ENCODE assay signal across 40 mouse cellular contexts in genomic region chr1:34487383-34487782, GRCm38 (mm10). TPM values are rescaled to one million over a fixed set of nuclear protein-coding genes. Genes with fewer than 3 reads are reported as not detected.
DNase-seq lines count a peak whose midpoint lies in the region; ATAC-seq and TF ChIP-seq lines count a peak whose summit lies in the region.
"Had no signal": no experiment of that assay in that cellular context is flagged by ENCODE, and none has a peak within 500 bp of the region (broad histone marks: within the 10 kb centered on the region; RNA-seq: fewer than 3 reads in every experiment).

No protein-coding gene starts in this region.

- intact Hi-C loops in gastrocnemius, adult 2 months (cut with DNase I) = no loop called here

- in situ Hi-C loops in Patski (cut with MboI; ENCODE audit: low pct_unique_long_range_greater_than_20kb) = no loop called here

- H3K27ac ChIP-seq in gastrocnemius, adult 2 months = no peak overlapping the region
- no peak overlapping the region for H3K27ac ChIP-seq in liver, postnatal 0 days (ENCODE audit: low read depth)
- no peak overlapping the region for H3K27ac ChIP-seq in liver, embryonic 12.5 days
- no peak overlapping the region for H3K27ac ChIP-seq in stomach, postnatal 0 days (replicated peaks)
- H3K27ac ChIP-seq in thymus, adult 2 months (ENCODE audit: control insufficient read depth, insufficient read depth, low read length) = no peak overlapping the region
- H3K27ac ChIP-seq in midbrain, embryonic 16.5 days (ENCODE audit: low read length) = no peak overlapping the region
- H3K27ac ChIP-seq: forebrain, embryonic 10.5 days; forebrain, embryonic 15.5 days; heart, embryonic 13.5 days; hindbrain, embryonic 10.5 days; hindbrain, embryonic 15.5 days; kidney, embryonic 15.5 days had no signal

- CTCF ChIA-PET in Patski (lab: Charles Lee) = no interaction called here

- peak; percentile 27; the same call in 1 of the 2 replicates for TF ChIP-seq CTCF in gastrocnemius, adult 2 months (IDR thresholded peaks at IDR 0.05)
- peak; percentile 39 for TF ChIP-seq CTCF in liver, postnatal 0 days (IDR thresholded peaks at IDR 0.05; ENCODE audit: low read depth)
- peak; percentile 38 for TF ChIP-seq CTCF in Patski (IDR thresholded peaks at IDR 0.05)
- TF ChIP-seq CTCF in stomach, postnatal 0 days (IDR thresholded peaks at IDR 0.05; ENCODE audit: low read depth) = peak; percentile 22; the same call in 1 of the 2 replicates
- TF ChIP-seq CTCF in thymus, adult 2 months (IDR thresholded peaks at IDR 0.05; ENCODE audit: borderline replicate concordance, control insufficient read depth, extremely low read depth, insufficient read depth, low read length, poor library complexity) = no peak

- no peak for TF ChIP-seq POLR2A in thymus, adult 2 months (IDR thresholded peaks at IDR 0.05; ENCODE audit: control insufficient read depth, extremely low read depth, insufficient read depth, low read length, poor library complexity)

- H3K9me3 ChIP-seq in liver, postnatal 0 days (ENCODE audit: low read length) = no peaks in the 10 kb centered on the region
- H3K9me3 ChIP-seq in liver, embryonic 12.5 days (replicated peaks) = no peaks in the 10 kb centered on the region
- H3K9me3 ChIP-seq in stomach, postnatal 0 days (ENCODE audit: control insufficient read depth, low read length) = no peaks in the 10 kb centered on the region
- H3K9me3 ChIP-seq in midbrain, embryonic 16.5 days (replicated peaks; ENCODE audit: control insufficient read depth, low read length, poor library complexity, severe bottlenecking) = no peaks in the 10 kb centered on the region
- H3K9me3 ChIP-seq: forebrain, embryonic 10.5 days; forebrain, embryonic 15.5 days; heart, embryonic 13.5 days; hindbrain, embryonic 10.5 days; hindbrain, embryonic 15.5 days; kidney, embryonic 15.5 days had no signal

- DNase-seq in gastrocnemius, adult 2 months = no peak
- no peak for DNase-seq in gastrocnemius, adult 8-10 months (ENCODE audit: low spot score in 2 of 2)
- no peak for DNase-seq in liver, postnatal 0 days
- DNase-seq in Patski (ENCODE audit: low read depth, low spot score) = no peak
- no peak for DNase-seq in stomach, postnatal 0 days (ENCODE audit: low spot score)
- DNase-seq in thymus, adult 2 months = no peak
- DNase-seq: adrenal gland, postnatal 10 days; cerebellum, adult 11 months; cerebellum, adult 9-10 months; cerebellum, postnatal 36 days; heart, postnatal 10 days; kidney, adult 18-20 months; kidney, postnatal 25 days; layer of hippocampus, postnatal 36 days; liver; lung, adult 18-20 months; lung, postnatal 10 days; midbrain, embryonic 14.5 days; thymus, postnatal 14 days had no signal

- ATAC-seq in liver, postnatal 0 days = no peak
- no peak for ATAC-seq in liver, embryonic 12.5 days
- ATAC-seq in Patski = no peak
- no peak for ATAC-seq in stomach, postnatal 0 days (ENCODE audit: low FRiP score, low TSS enrichment)
- no peak for ATAC-seq in midbrain, embryonic 16.5 days
- ATAC-seq: forebrain, embryonic 15.5 days had no signal

- H3K9ac ChIP-seq in liver, postnatal 0 days (replicated peaks) = no peak overlapping the region
- no peak overlapping the region for H3K9ac ChIP-seq in liver, embryonic 12.5 days
- H3K9ac ChIP-seq in stomach, postnatal 0 days (ENCODE audit: low read length) = no peak overlapping the region
- H3K9ac ChIP-seq in midbrain, embryonic 16.5 days (ENCODE audit: low read depth, low read length) = no peak overlapping the region
- H3K9ac ChIP-seq: forebrain, embryonic 15.5 days; heart, embryonic 13.5 days; hindbrain, embryonic 15.5 days; kidney, embryonic 15.5 days had no signal

- TF ChIP-seq EP300 in liver, postnatal 0 days (IDR thresholded peaks at IDR 0.05; ENCODE audit: low read depth) = no peak
- no peak for TF ChIP-seq EP300 in stomach, postnatal 0 days (optimal IDR thresholded peaks at IDR 0.05)

- H3K4me1 ChIP-seq in liver, postnatal 0 days (ENCODE audit: insufficient read depth) = peaks cover 15% of the 10 kb centered on the region
- peaks cover 20% of the 10 kb centered on the region for H3K4me1 ChIP-seq in liver, embryonic 12.5 days
- no peaks in the 10 kb centered on the region for H3K4me1 ChIP-seq in stomach, postnatal 0 days (replicated peaks; ENCODE audit: control insufficient read depth, insufficient read depth)
- H3K4me1 ChIP-seq in thymus, adult 2 months (replicated peaks; ENCODE audit: control insufficient read depth, insufficient read depth, low read length) = peaks cover 14% of the 10 kb centered on the region
- H3K4me1 ChIP-seq in midbrain, embryonic 16.5 days (ENCODE audit: control insufficient read depth, insufficient read depth, low read length) = peaks cover 2% of the 10 kb centered on the region; the same call in 1 of the 2 replicates

- H3K4me2 ChIP-seq in liver, postnatal 0 days (ENCODE audit: low read depth, low read length) = no peak overlapping the region
- no peak overlapping the region for H3K4me2 ChIP-seq in liver, embryonic 12.5 days
- H3K4me2 ChIP-seq in stomach, postnatal 0 days (replicated peaks; ENCODE audit: low read depth) = no peak overlapping the region
- no peak overlapping the region for H3K4me2 ChIP-seq in midbrain, embryonic 16.5 days (ENCODE audit: low read length)
- H3K4me2 ChIP-seq: forebrain, embryonic 15.5 days; heart, embryonic 13.5 days; hindbrain, embryonic 15.5 days; kidney, embryonic 15.5 days had no signal

- WGBS in liver, postnatal 0 days (ENCODE audit: insufficient replicate concordance) = 82% methylated on average over 3 of the region's 3 CpGs
- WGBS in liver, embryonic 12.5 days (ENCODE audit: insufficient replicate concordance) = 70% methylated on average over 3 of the region's 3 CpGs
- WGBS in stomach, postnatal 0 days = 87% methylated on average over 3 of the region's 3 CpGs
- WGBS in thymus, adult 2 months = 97% methylated on average over 3 of the region's 3 CpGs
- WGBS in midbrain, embryonic 16.5 days = 94% methylated on average over 3 of the region's 3 CpGs

- H3K4me3 ChIP-seq in gastrocnemius, adult 2 months = no peak overlapping the region
- H3K4me3 ChIP-seq in liver, postnatal 0 days (ENCODE audit: low read depth, low read length) = no peak overlapping the region
- no peak overlapping the region for H3K4me3 ChIP-seq in liver, embryonic 12.5 days
- H3K4me3 ChIP-seq in stomach, postnatal 0 days (ENCODE audit: low read depth, low read length) = no peak overlapping the region
- H3K4me3 ChIP-seq in thymus, adult 2 months (ENCODE audit: control insufficient read depth, insufficient read depth, low read length) = no peak overlapping the region
- no peak overlapping the region for H3K4me3 ChIP-seq in midbrain, embryonic 16.5 days (ENCODE audit: low read depth, low read length)
- H3K4me3 ChIP-seq: forebrain, embryonic 10.5 days; forebrain, embryonic 15.5 days; heart, embryonic 13.5 days; hindbrain, embryonic 10.5 days; hindbrain, embryonic 15.5 days; kidney, embryonic 15.5 days had no signal

- no peaks in the 10 kb centered on the region for H3K27me3 ChIP-seq in liver, postnatal 0 days (ENCODE audit: insufficient read depth, low read length)
- no peaks in the 10 kb centered on the region; the same call in 1 of the 2 replicates for H3K27me3 ChIP-seq in liver, embryonic 12.5 days (replicated peaks)
- H3K27me3 ChIP-seq in Patski = no peaks in the 10 kb centered on the region
- H3K27me3 ChIP-seq in stomach, postnatal 0 days (ENCODE audit: control insufficient read depth, insufficient read depth, low read length) = no peaks in the 10 kb centered on the region
- no peaks in the 10 kb centered on the region for H3K27me3 ChIP-seq in thymus, adult 2 months (ENCODE audit: control insufficient read depth, insufficient read depth, low read length)
- H3K27me3 ChIP-seq in midbrain, embryonic 16.5 days (ENCODE audit: control insufficient read depth, insufficient read depth, low read depth, low read length) = no peaks in the 10 kb centered on the region
- H3K27me3 ChIP-seq: forebrain, embryonic 15.5 days had no signal

- H3K36me3 ChIP-seq in liver, postnatal 0 days (replicated peaks; ENCODE audit: insufficient read depth, low read length) = no peaks in the 10 kb centered on the region
- H3K36me3 ChIP-seq in liver, embryonic 12.5 days = no peaks in the 10 kb centered on the region
- H3K36me3 ChIP-seq in stomach, postnatal 0 days (ENCODE audit: control insufficient read depth, insufficient read depth, low read length) = no peaks in the 10 kb centered on the region
- no peaks in the 10 kb centered on the region for H3K36me3 ChIP-seq in thymus, adult 2 months (ENCODE audit: control insufficient read depth, insufficient read depth, low read length)
- H3K36me3 ChIP-seq in midbrain, embryonic 16.5 days (ENCODE audit: control insufficient read depth, insufficient read depth, low read length) = no peaks in the 10 kb centered on the region
- H3K36me3 ChIP-seq: forebrain, embryonic 10.5 days; forebrain, embryonic 15.5 days; heart, embryonic 13.5 days; hindbrain, embryonic 10.5 days; hindbrain, embryonic 15.5 days; kidney, embryonic 15.5 days had no signal

- POLR2A ChIA-PET in Patski (lab: Charles Lee) = no interaction called here

RNA-seq across cellular contexts. Expression of gene Prss39, which starts 10.8 kb away (rescaled TPM):
- total RNA-seq in gastrocnemius, adult 2 months (2021) = not detected
- total RNA-seq in gastrocnemius, adult 8-10 months (2022) = not detected
- not detected in 2 replicates for polyA plus RNA-seq in liver, postnatal 0 days (2015; fragmentation: Nextera tagmentation; extraction: Ambion mirVana)
- polyA plus RNA-seq in liver, embryonic 12.5 days (2016; fragmentation: Nextera tagmentation; extraction: Ambion mirVana) = not detected in 2 replicates
- not detected for polyA plus RNA-seq in Patski (2021)
- not detected in 2 replicates for polyA plus RNA-seq in stomach, postnatal 0 days (2015; fragmentation: Nextera tagmentation; extraction: Ambion mirVana)
- polyA plus RNA-seq in thymus, adult 2 months (2012; rRNA removed) = 0.10 and 0.35 TPM in 2 replicates
- not detected in 2 replicates for polyA plus RNA-seq in midbrain, embryonic 16.5 days (2015; fragmentation: Nextera tagmentation; extraction: Ambion mirVana)
- total RNA-seq: adrenal gland, postnatal 10 days; gastrocnemius, adult 18-20 months; gastrocnemius, postnatal 4 days; heart, postnatal 10 days; layer of hippocampus, adult 8-10 months; layer of hippocampus, postnatal 36 days; left cerebral cortex, postnatal 14 days; neutrophil, adult 5-6 weeks had no signal
- polyA plus RNA-seq: embryonic facial prominence, embryonic 11.5 days; forebrain, embryonic 10.5 days; forebrain, embryonic 15.5 days; frontal cortex, adult 2 months; heart, embryonic 13.5 days; hindbrain, embryonic 10.5 days; hindbrain, embryonic 15.5 days; intestine, embryonic 14.5 days; kidney, embryonic 15.5 days; limb, embryonic 11.5 days; midbrain, embryonic 14.5 days; neural tube, embryonic 11.5 days; stomach, embryonic 14.5 days; urinary bladder, adult 2 months had no signal

RNA-seq across cellular contexts. Expression of gene Ptpn18, which starts 27.8 kb away (rescaled TPM):
- total RNA-seq in gastrocnemius, adult 2 months (2021) = 1 to 10 TPM; 1.8 to 2.3 TPM
- total RNA-seq in gastrocnemius, adult 8-10 months (2022) = 1 to 10 TPM in 3 of 4 experiments, under 1 TPM in 1; 0.73 to 3.7 (median 1.8) TPM
- polyA plus RNA-seq in liver, postnatal 0 days (2015; fragmentation: Nextera tagmentation; extraction: Ambion mirVana) = 28.2 and 32.1 TPM in 2 replicates
- polyA plus RNA-seq in liver, embryonic 12.5 days (2016; fragmentation: Nextera tagmentation; extraction: Ambion mirVana) = 18.6 and 19.1 TPM in 2 replicates
- polyA plus RNA-seq in Patski (2021) = 1.5 TPM
- 26.9 and 29.4 TPM in 2 replicates for polyA plus RNA-seq in stomach, postnatal 0 days (2015; fragmentation: Nextera tagmentation; extraction: Ambion mirVana)
- polyA plus RNA-seq in thymus, adult 2 months (2012; rRNA removed) = 705 and 801 TPM in 2 replicates
- polyA plus RNA-seq in midbrain, embryonic 16.5 days (2015; fragmentation: Nextera tagmentation; extraction: Ambion mirVana) = 2.9 and 3.4 TPM in 2 replicates

RNA-seq across cellular contexts. Expression of gene Imp4, which starts 47.7 kb away (rescaled TPM):
- 10 to 100 TPM in 1 of 2 experiments, 1 to 10 TPM in 1; 8.7 to 14.0 TPM for total RNA-seq in gastrocnemius, adult 2 months (2021)
- total RNA-seq in gastrocnemius, adult 8-10 months (2022) = 10 to 100 TPM in 3 of 4 experiments, 1 to 10 TPM in 1; 9.4 to 13.2 (median 11.3) TPM
- 37.6 and 41.6 TPM in 2 replicates for polyA plus RNA-seq in liver, postnatal 0 days (2015; fragmentation: Nextera tagmentation; extraction: Ambion mirVana)
- polyA plus RNA-seq in liver, embryonic 12.5 days (2016; fragmentation: Nextera tagmentation; extraction: Ambion mirVana) = 96.4 and 100 TPM in 2 replicates
- polyA plus RNA-seq in Patski (2021) = 77.3 TPM
- polyA plus RNA-seq in stomach, postnatal 0 days (2015; fragmentation: Nextera tagmentation; extraction: Ambion mirVana) = 52.3 and 52.9 TPM in 2 replicates
- polyA plus RNA-seq in thymus, adult 2 months (2012; rRNA removed) = 74.7 and 76.7 TPM in 2 replicates
- 49.3 and 52.2 TPM in 2 replicates for polyA plus RNA-seq in midbrain, embryonic 16.5 days (2015; fragmentation: Nextera tagmentation; extraction: Ambion mirVana)

RNA-seq across cellular contexts. Expression of gene Ccdc115, which starts 47.9 kb away (rescaled TPM):
- 10 to 100 TPM; 10.8 to 13.6 TPM for total RNA-seq in gastrocnemius, adult 2 months (2021)
- 10 to 100 TPM; 10.7 to 14.9 (median 13.7) TPM for total RNA-seq in gastrocnemius, adult 8-10 months (2022)
- polyA plus RNA-seq in liver, postnatal 0 days (2015; fragmentation: Nextera tagmentation; extraction: Ambion mirVana) = 19.0 and 21.0 TPM in 2 replicates
- 34.3 and 35.1 TPM in 2 replicates for polyA plus RNA-seq in liver, embryonic 12.5 days (2016; fragmentation: Nextera tagmentation; extraction: Ambion mirVana)
- 14.6 TPM for polyA plus RNA-seq in Patski (2021)
- 37.1 and 39.3 TPM in 2 replicates for polyA plus RNA-seq in stomach, postnatal 0 days (2015; fragmentation: Nextera tagmentation; extraction: Ambion mirVana)
- polyA plus RNA-seq in thymus, adult 2 months (2012; rRNA removed) = 29.6 and 35.1 TPM in 2 replicates
- 65.2 and 66.8 TPM in 2 replicates for polyA plus RNA-seq in midbrain, embryonic 16.5 days (2015; fragmentation: Nextera tagmentation; extraction: Ambion mirVana)

RNA-seq across cellular contexts. Expression of gene Cfc1, which starts 48.1 kb away (rescaled TPM):
- not detected for total RNA-seq in gastrocnemius, adult 2 months (2021)
- not detected for total RNA-seq in gastrocnemius, adult 8-10 months (2022)
- not detected in 2 replicates for polyA plus RNA-seq in liver, postnatal 0 days (2015; fragmentation: Nextera tagmentation; extraction: Ambion mirVana)
- not detected in 2 replicates for polyA plus RNA-seq in liver, embryonic 12.5 days (2016; fragmentation: Nextera tagmentation; extraction: Ambion mirVana)
- polyA plus RNA-seq in Patski (2021) = not detected
- 1.6 and 1.9 TPM in 2 replicates for polyA plus RNA-seq in stomach, postnatal 0 days (2015; fragmentation: Nextera tagmentation; extraction: Ambion mirVana)
- 0.20 TPM in 1 of 2 replicates, not detected in the other for polyA plus RNA-seq in thymus, adult 2 months (2012; rRNA removed)
- polyA plus RNA-seq in midbrain, embryonic 16.5 days (2015; fragmentation: Nextera tagmentation; extraction: Ambion mirVana) = 0.60 TPM in 1 of 2 replicates, not detected in the other
- total RNA-seq: adrenal gland, postnatal 10 days; gastrocnemius, adult 18-20 months; gastrocnemius, postnatal 4 days; heart, adult 8-10 months; heart, postnatal 10 days; layer of hippocampus, adult 8-10 months; layer of hippocampus, postnatal 36 days; left cerebral cortex, postnatal 14 days; neutrophil, adult 5-6 weeks had no signal
- polyA plus RNA-seq: embryonic facial prominence, embryonic 11.5 days; forebrain, embryonic 10.5 days; forebrain, embryonic 15.5 days; frontal cortex, adult 2 months; hindbrain, embryonic 10.5 days; kidney, embryonic 15.5 days; limb, embryonic 11.5 days; midbrain, embryonic 14.5 days; neural tube, embryonic 11.5 days had no signal

Comparison
In these comparisons a context has a peak if more than half of its experiments do, and no peak if none do; other contexts are left out.
1. RNA of gene Ptpn18, which starts 27.8 kb away (polyA plus RNA-seq): 705 to 801 TPM in thymus, adult 2 months; 28.2 to 32.1 TPM in liver, postnatal 0 days, 26.9 to 29.4 TPM in stomach, postnatal 0 days, 18.6 to 19.1 TPM in liver, embryonic 12.5 days, 2.9 to 3.4 TPM in midbrain, embryonic 16.5 days and 1.5 TPM in Patski (single experiment); every median in the first group is over 10 times any median in the second.